Mouse (Mus musculus) mouse embryonic stem cell (cell line): Measurements from ENCODE around the gene Pacsin3.

Experiments used
- in situ Hi-C, 2 experiments: fragments of 300-500 bp; cut with MboI; formaldehyde crosslinking; loops; 1 replicate in 1 of 2; 3 replicates in 1 of 2; pipeline ENCODE4 v1.14.3; 2019 to 2020; ENCODE audit warnings: low sequenced_read_pairs in 2 of 2, low pct_unique_long_range_greater_than_20kb in 1 of 2, mixed read lengths in 1 of 2; ENCODE audit not compliant: unreplicated experiment in 1 of 2

The Pacsin3 gene

GRCm38 (mm10) chr2:91257126-91257980 lies 1.6 kb downstream of the Pacsin3 start:
- in situ Hi-C loops: no loop called here

- in situ Hi-C loops: no loop called here
Measured at GRCm38 (mm10) chr2:91258054-91258453, 2.3 kb downstream of the Pacsin3 start.

DNA sequence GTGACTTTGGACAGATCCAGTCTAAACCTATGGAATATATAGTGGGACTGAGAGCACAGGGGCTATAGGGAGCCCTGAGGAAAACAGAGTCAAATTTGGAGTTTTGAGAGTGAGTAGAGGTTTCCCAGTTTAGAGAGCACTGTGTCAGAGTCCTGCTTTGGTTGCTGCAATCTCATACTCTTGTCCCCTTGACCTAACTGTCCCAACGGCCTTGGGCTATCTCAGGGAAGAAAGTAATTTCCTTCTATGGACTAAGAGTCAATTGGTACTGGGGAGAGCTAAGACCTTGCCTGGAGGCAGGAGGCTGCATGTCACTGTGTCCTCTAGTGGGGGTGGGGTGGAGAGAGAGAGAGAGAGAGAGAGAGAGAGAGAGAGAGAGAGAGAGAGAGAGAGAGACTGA lies 3.1 kb downstream of the Pacsin3 start:
- in situ Hi-C loops: no loop called here

DNA sequence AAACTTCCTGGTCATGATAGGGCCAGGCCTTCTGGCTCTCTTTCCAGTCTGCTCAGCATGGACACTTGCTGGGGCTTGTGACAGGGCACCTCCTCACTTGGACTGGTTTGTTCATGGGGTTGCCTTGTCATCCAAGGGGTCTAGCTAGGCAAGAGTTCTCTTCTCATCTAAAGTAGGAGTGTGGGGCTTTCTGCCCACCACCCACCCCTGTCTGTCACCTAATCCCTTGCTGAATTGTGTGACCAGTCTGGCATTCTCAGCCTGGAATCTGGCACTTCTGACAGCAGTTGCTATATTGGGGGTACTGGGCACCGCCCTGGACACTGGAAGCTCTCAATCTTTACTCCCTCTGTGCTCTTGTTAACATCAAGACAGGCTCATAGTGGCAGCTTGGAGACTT lies 3.7 kb downstream of the Pacsin3 start:
- in situ Hi-C loops: no loop called here

DNA sequence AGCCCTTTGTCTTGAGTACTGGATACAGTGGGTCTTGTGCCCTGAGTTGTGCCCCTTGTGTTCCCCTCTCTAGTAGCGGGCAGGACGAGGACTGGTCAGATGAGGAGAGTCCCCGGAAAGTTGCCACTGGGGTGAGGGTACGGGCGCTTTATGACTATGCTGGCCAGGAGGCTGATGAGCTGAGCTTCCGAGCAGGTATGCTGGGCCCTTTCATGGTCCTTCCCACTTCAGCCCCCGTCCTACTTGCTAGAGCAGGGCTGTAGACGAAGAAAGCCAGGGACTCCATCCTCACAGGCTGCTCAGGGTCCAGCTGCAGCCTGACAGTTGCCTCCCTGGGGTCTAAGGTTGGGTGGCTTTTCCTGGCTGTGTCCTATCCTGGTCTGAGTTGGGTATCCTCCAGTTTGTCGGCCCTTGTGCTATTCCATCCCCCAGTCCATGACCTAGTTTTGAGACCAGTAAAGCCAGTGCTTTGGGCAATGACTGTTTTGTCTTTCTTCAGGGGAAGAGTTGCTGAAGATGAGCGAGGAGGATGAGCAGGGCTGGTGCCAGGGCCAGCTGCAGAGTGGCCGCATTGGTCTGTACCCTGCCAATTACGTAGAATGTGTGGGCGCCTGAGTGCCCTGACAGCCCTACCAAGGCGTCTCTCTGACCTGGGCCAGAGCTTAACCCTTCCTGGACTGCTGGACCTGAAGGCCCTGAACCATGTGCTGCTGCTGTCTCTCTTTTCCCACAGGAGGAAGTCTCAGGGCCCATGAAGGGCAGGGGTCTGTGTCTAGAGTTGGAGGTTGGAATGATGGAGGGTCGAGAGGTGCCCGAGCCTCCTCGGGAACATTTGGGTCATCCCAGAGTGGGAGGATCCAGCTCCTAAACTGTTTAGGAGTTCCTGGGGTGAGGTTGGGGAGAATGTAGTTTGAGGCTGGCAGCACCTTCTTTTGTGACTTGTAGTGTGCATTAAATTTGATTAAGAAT lies 8.2 kb downstream of the Pacsin3 start:
- in situ Hi-C loops: no loop called here

GRCm38 (mm10) chr2:91264711-91265681 lies 9.2 kb downstream of the Pacsin3 start, which contains the start of gene Arfgap2:
Gene Arfgap2, plus strand, starts transcription at chr2:91264974.
- in situ Hi-C loops: no loop called here

DNA sequence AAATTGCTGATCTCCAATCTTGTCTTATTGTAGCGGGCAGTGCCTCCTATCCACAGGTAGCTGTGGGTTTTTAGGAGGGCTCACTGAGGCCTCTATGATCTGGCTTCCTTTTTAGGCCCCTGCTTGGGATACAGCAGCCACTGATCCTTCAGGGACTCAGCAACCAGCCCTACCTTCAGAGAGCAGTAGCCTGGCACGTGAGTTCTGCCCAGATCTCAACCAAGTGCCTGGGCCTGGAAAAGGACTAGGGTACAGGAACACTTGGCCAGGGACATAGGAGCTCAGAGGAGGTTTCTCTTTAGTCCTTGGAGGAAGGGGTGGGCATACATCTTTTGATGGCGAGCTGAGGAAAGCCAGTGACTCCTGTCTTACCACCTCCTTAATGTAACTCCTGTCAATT lies 12.3 kb downstream of the Pacsin3 start:
- in situ Hi-C loops: no loop called here

DNA sequence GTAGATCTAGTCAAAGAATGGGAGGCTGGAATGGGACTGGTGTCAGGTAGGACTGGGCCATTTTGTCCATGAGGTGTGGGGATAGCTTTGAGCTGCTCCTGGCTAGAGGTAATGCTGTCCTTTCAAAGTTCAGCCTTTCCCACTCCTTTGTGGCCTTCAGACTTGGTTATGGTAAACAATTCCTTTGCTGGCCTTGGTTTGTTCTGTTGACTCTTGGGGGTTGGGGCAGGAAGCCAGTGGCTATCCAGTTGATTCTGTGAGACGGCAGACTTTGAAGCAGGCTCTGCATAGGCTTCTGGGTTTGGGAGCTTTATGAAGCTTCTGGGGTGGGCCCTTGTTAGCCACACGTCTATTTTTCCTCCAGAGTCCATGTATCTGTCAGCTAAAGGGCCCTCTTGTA lies 13.0 kb downstream of the Pacsin3 start:
- in situ Hi-C loops: no loop called here

DNA sequence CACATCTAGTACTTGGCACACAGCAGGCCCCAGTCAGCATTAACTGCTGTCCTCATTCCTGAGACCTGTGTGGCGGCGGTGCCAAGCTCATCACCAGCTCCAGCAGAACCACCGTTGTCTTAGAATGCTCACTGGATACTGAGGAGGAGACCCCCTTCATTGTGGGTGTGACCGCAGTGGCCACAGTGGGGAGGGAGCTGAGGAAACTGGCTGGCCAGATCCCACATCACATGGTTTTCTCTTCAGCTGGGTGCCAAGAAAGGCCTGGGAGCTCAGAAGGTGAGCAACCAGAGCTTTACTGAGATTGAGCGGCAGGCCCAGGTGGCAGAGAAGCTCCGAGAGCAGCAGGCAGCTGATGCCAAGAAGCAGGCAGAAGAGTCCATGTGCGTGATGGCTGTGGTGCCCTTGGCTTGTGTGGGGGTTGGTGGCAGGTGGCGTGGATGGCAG lies 14.0 kb downstream of the Pacsin3 start:
- in situ Hi-C loops: no loop called here

- in situ Hi-C loops: loop anchor here in 1 of 2 experiments (25.0 kb wide), 1 partner anchor 358 kb away; the partner anchor contains the start of genes Arhgap1, F2 and Zfp408
Measured at GRCm38 (mm10) chr2:91278749-91279371, 23.1 kb downstream of the Pacsin3 start.

- in situ Hi-C loops: loop anchor here in 1 of 2 experiments (25.0 kb wide), 1 partner anchor 358 kb away; the partner anchor contains the start of genes Arhgap1, F2 and Zfp408
Measured at GRCm38 (mm10) chr2:91279372-91279755, 23.6 kb downstream of the Pacsin3 start.

GRCm38 (mm10) chr2:91281366-91281765 lies 25.6 kb downstream of the Pacsin3 start:
- in situ Hi-C loops: loop anchor here in 1 of 2 experiments (25.0 kb wide), 1 partner anchor 356 kb away; the partner anchor contains the start of genes Arhgap1, F2 and Zfp408

DNA sequence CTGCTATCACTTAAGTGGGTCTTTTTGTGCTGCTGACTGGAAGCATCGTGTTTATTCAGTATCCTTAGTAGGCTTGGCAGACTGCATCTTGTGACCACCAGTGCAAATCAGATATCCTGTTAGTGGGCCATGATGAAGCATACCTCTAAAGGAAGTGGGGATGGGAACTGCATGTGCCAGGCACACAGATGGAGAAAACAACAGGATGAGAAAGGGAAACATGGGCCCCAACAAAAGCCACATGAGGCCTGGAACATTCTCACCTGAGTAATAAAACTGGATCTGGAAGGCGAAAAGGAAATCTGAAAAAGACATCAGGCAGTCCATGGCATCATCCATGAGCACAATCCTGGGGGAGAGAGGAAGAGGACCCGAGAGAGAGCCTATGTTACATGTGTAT lies 28.2 kb downstream of the Pacsin3 start:
- in situ Hi-C loops: loop anchor here in 1 of 2 experiments (25.0 kb wide), 1 partner anchor 353 kb away; the partner anchor contains the start of genes Arhgap1, F2 and Zfp408

GRCm38 (mm10) chr2:91284375-91285199 lies 28.8 kb downstream of the Pacsin3 start:
- in situ Hi-C loops: loop anchor here in 1 of 2 experiments (5.0 to 25.0 kb wide), 2 partner anchors 198 to 353 kb away; partner anchors contain the start of genes Arhgap1, F2 and Zfp408

DNA sequence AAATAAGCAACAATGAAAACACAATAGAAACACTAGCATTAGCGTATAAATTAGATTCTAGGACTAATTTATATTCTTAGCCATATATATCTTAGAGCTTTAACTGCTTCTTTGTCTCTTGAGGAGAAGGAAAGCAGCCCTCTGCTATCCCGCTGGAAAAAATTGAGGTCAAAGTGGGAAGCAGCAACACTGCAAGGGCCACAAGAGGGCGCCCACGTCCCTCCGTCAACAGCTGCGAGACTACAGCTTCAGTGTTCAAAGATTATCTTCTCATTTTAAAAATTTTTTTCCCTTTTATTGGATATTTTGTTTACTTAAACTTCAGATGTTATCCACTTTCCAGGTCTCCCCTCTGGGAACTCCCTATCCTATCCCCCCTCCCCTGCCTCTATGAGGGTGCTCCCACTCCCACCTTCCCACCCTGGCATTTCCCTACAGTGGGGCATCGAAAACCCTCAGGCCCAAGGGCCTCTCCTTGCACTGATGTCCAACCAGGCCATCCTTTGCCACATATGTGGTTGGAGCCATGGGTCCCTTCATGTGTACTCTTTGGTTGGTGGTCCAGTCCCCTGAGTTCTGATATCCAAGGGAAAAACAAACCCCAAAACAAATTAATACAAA lies 30.2 kb downstream of the Pacsin3 start:
- in situ Hi-C loops: loop anchor here in 1 of 2 experiments (5.0 to 25.0 kb wide), 2 partner anchors 196 to 351 kb away; partner anchors contain the start of genes Arhgap1, F2 and Zfp408

- in situ Hi-C loops: loop anchor here in 1 of 2 experiments (5.0 to 25.0 kb wide), 2 partner anchors 195 to 350 kb away; partner anchors contain the start of genes Arhgap1, F2 and Zfp408
Measured at GRCm38 (mm10) chr2:91287563-91287962, 31.8 kb downstream of the Pacsin3 start.
